In the genomic region with DNA sequence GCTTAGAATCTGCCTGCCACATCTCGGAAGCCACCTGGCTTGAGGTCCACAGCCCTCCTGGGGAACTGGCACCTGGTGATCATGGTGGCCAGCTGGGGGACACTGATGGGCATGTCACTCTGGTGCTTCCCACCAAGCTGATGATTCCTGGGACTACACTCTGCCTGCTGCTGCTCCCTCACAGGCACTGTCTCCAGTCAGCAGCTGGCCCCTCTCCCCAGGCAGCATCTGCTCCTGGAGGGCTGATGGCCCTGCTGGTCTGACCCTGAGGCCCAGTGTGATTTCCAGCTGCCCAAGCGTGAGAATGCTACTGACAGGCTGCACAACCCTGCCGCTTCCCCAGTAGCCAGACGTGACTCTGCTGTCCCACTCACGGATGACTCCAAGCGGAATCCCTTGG, we compare ENCODE assay signal across 22 mouse cellular contexts. TPM values are rescaled to one million over a fixed set of nuclear protein-coding genes. Genes with fewer than 3 reads are reported as not detected.
DNase-seq lines count a peak whose midpoint lies in the region; ATAC-seq and TF ChIP-seq lines count a peak whose summit lies in the region.
"Had no signal": no experiment of that assay in that cellular context is flagged by ENCODE, and none has a peak within 500 bp of the region (broad histone marks: within the 10 kb centered on the region; RNA-seq: fewer than 3 reads in every experiment).

No protein-coding gene starts in this region.

- no peak overlapping the region for H3K27ac ChIP-seq in hindbrain, embryonic 11.5 days (ENCODE audit: low read depth, low read length)
- no peak overlapping the region for H3K27ac ChIP-seq in hindbrain, embryonic 12.5 days
- no peak overlapping the region for H3K27ac ChIP-seq in hindbrain, embryonic 15.5 days (replicated peaks)
- H3K27ac ChIP-seq in thymus, adult 2 months (ENCODE audit: control insufficient read depth, insufficient read depth, low read length), result no peak overlapping the region
- H3K27ac ChIP-seq: embryonic facial prominence, embryonic 12.5 days; forebrain, embryonic 12.5 days; heart, embryonic 15.5 days; stomach, postnatal 0 days had no signal

- no peak overlapping the region for H3K4me2 ChIP-seq in hindbrain, embryonic 11.5 days (replicated peaks; ENCODE audit: low read depth, low read length)
- no peak overlapping the region for H3K4me2 ChIP-seq in hindbrain, embryonic 12.5 days (replicated peaks)
- H3K4me2 ChIP-seq in hindbrain, embryonic 15.5 days, result no peak overlapping the region
- H3K4me2 ChIP-seq: embryonic facial prominence, embryonic 12.5 days; forebrain, embryonic 12.5 days; heart, embryonic 15.5 days had no signal

- H3K4me3 ChIP-seq in hindbrain, embryonic 11.5 days (ENCODE audit: low read depth, low read length), result no peak overlapping the region
- H3K4me3 ChIP-seq in hindbrain, embryonic 12.5 days, result no peak overlapping the region
- H3K4me3 ChIP-seq in hindbrain, embryonic 15.5 days, result no peak overlapping the region
- no peak overlapping the region for H3K4me3 ChIP-seq in thymus, adult 2 months (ENCODE audit: control insufficient read depth, insufficient read depth, low read length)
- H3K4me3 ChIP-seq: embryonic facial prominence, embryonic 12.5 days; erythroblast, embryonic 14.5 days; forebrain, embryonic 12.5 days; heart, embryonic 15.5 days had no signal

- TF ChIP-seq POLR2A in thymus, adult 2 months (IDR thresholded peaks at IDR 0.05; ENCODE audit: control insufficient read depth, extremely low read depth, insufficient read depth, low read length, poor library complexity), result no peak

- no peak overlapping the region for H3K9ac ChIP-seq in hindbrain, embryonic 11.5 days (ENCODE audit: low read depth, low read length)
- H3K9ac ChIP-seq in hindbrain, embryonic 12.5 days, result no peak overlapping the region
- H3K9ac ChIP-seq in hindbrain, embryonic 15.5 days, result no peak overlapping the region
- H3K9ac ChIP-seq: embryonic facial prominence, embryonic 12.5 days; forebrain, embryonic 12.5 days; heart, embryonic 15.5 days had no signal

- DNase-seq in hindbrain, embryonic 11.5 days (ENCODE audit: low spot score), result peak; percentile 30
- DNase-seq in lung, postnatal 10 days, result peak; percentile 40
- DNase-seq in lung, postnatal 36 days, result no peak
- DNase-seq in retina, postnatal 1 day, result peak; percentile 86
- DNase-seq in thymus, adult 2 months, result no peak
- DNase-seq: adrenal gland, adult 2 months; B cell, adult 2 months; cerebellum, adult 11 months; cerebellum, adult 9-11 months; gastrocnemius, postnatal 36 days; heart, postnatal 36 days; kidney, adult 8-10 months; kidney, postnatal 10 days; right cerebral cortex, postnatal 14 days had no signal

- no peaks in the 10 kb centered on the region for H3K36me3 ChIP-seq in hindbrain, embryonic 11.5 days (ENCODE audit: control insufficient read depth, insufficient read depth, low read length)
- H3K36me3 ChIP-seq in hindbrain, embryonic 12.5 days, result no peaks in the 10 kb centered on the region
- H3K36me3 ChIP-seq in hindbrain, embryonic 15.5 days, result no peaks in the 10 kb centered on the region
- no peaks in the 10 kb centered on the region for H3K36me3 ChIP-seq in thymus, adult 2 months (ENCODE audit: control insufficient read depth, insufficient read depth, low read length)
- H3K36me3 ChIP-seq: embryonic facial prominence, embryonic 12.5 days; forebrain, embryonic 12.5 days; G1E; heart, embryonic 15.5 days had no signal

- 77% methylated on average over 6 of the region's 6 CpGs for WGBS in hindbrain, embryonic 11.5 days
- WGBS in hindbrain, embryonic 12.5 days, result 71% methylated on average over 6 of the region's 6 CpGs
- 55% methylated on average over 6 of the region's 6 CpGs for WGBS in hindbrain, embryonic 15.5 days
- WGBS in thymus, adult 2 months, result 98% methylated on average over 6 of the region's 6 CpGs

- no peaks in the 10 kb centered on the region for H3K4me1 ChIP-seq in hindbrain, embryonic 11.5 days (replicated peaks; ENCODE audit: control insufficient read depth, insufficient read depth, low read length)
- H3K4me1 ChIP-seq in hindbrain, embryonic 12.5 days, result peaks cover 9% of the 10 kb centered on the region; the same call in 1 of the 2 replicates
- peaks cover 3% of the 10 kb centered on the region; the same call in 1 of the 2 replicates for H3K4me1 ChIP-seq in hindbrain, embryonic 15.5 days (replicated peaks)
- 0 out of 2 replicates have a peak, but pooled peaks cover 2% of the 10 kb centered on the region for H3K4me1 ChIP-seq in thymus, adult 2 months (replicated peaks; ENCODE audit: control insufficient read depth, insufficient read depth, low read length)
- H3K4me1 ChIP-seq: embryonic facial prominence, embryonic 12.5 days had no signal

- no peaks in the 10 kb centered on the region for H3K9me3 ChIP-seq in hindbrain, embryonic 11.5 days (ENCODE audit: control insufficient read depth, low read length)
- no peaks in the 10 kb centered on the region for H3K9me3 ChIP-seq in hindbrain, embryonic 12.5 days (replicated peaks)
- H3K9me3 ChIP-seq in hindbrain, embryonic 15.5 days, result no peaks in the 10 kb centered on the region
- H3K9me3 ChIP-seq: embryonic facial prominence, embryonic 12.5 days; forebrain, embryonic 12.5 days; heart, embryonic 15.5 days had no signal

- TF ChIP-seq CTCF in thymus, adult 2 months (IDR thresholded peaks at IDR 0.05; ENCODE audit: borderline replicate concordance, control insufficient read depth, extremely low read depth, insufficient read depth, low read length, poor library complexity), result no peak

- ATAC-seq in hindbrain, embryonic 11.5 days (ENCODE audit: low FRiP score), result no peak
- ATAC-seq in hindbrain, embryonic 12.5 days (ENCODE audit: low FRiP score), result no peak
- 0 out of 2 replicates have a peak, but pooled peaks have one; percentile 53 for ATAC-seq in hindbrain, embryonic 15.5 days (ENCODE audit: low FRiP score, low read depth)

- no peaks in the 10 kb centered on the region for H3K27me3 ChIP-seq in hindbrain, embryonic 11.5 days (ENCODE audit: control insufficient read depth, insufficient read depth, low read length)
- H3K27me3 ChIP-seq in hindbrain, embryonic 12.5 days, result peaks cover 5% of the 10 kb centered on the region; the same call in 1 of the 2 replicates
- H3K27me3 ChIP-seq in hindbrain, embryonic 15.5 days, result no peaks in the 10 kb centered on the region
- H3K27me3 ChIP-seq in thymus, adult 2 months (ENCODE audit: control insufficient read depth, insufficient read depth, low read length), result no peaks in the 10 kb centered on the region
- H3K27me3 ChIP-seq: embryonic facial prominence, embryonic 12.5 days; forebrain, embryonic 12.5 days; heart, embryonic 15.5 days had no signal

RNA-seq across cellular contexts. Expression of a gene that starts 9.2 kb away (rescaled TPM):
- 7.7 and 9.7 TPM in 2 replicates for polyA plus RNA-seq in hindbrain, embryonic 11.5 days (2014; fragmentation: Nextera tagmentation; extraction: Ambion mirVana)
- polyA plus RNA-seq in hindbrain, embryonic 12.5 days (2016; fragmentation: Nextera tagmentation; extraction: Ambion mirVana), result 9.2 and 9.6 TPM in 2 replicates
- polyA plus RNA-seq in hindbrain, embryonic 15.5 days (2015; fragmentation: Nextera tagmentation; extraction: Ambion mirVana), result 7.5 and 7.7 TPM in 2 replicates
- 1.5 and 2.5 TPM in 2 replicates for polyA plus RNA-seq in thymus, adult 2 months (2012; rRNA removed)
- polyA plus RNA-seq: erythroblast, embryonic 14.5 days; G1E had no signal

Comparison
In these comparisons a context has a peak if more than half of its experiments do, and no peak if none do; other contexts are left out.
1. DNase-seq: peak in hindbrain, embryonic 11.5 days (single experiment), lung, postnatal 10 days (single experiment) and retina, postnatal 1 day (single experiment); none in lung, postnatal 36 days (single experiment) and thymus, adult 2 months (single experiment).